24 mouse cellular contexts compared by ENCODE assay signal in the genomic region with DNA sequence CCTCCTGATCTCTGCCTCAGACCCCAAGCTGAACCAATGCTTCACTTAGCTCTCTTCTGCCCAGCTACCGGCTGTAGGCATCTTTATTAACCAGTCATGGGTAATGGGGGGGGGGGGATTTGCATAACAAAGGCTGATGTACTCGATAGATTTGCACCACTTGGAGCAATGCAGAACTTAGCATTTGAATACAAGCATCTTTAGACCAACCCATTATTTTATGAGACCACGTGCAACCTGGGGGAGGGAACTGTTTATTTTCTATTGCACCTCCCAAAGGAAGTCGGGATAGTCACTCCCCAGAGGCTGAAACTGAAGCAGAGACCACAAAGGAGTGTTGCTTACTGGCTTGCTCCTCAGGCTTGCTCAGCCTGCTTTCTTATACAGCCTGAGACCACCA. TPM values are rescaled to one million over a fixed set of nuclear protein-coding genes. Genes with fewer than 3 reads are reported as not detected.
DNase-seq lines count a peak whose midpoint lies in the region; ATAC-seq lines count a peak whose summit lies in the region.
"Had no signal": no experiment of that assay in that cellular context is flagged by ENCODE, and none has a peak within 500 bp of the region (broad histone marks: within the 10 kb centered on the region; RNA-seq: fewer than 3 reads in every experiment).

No protein-coding gene starts in this region.

- ATAC-seq in forebrain, embryonic 14.5 days: 0 out of 2 replicates have a peak, but pooled peaks have one; percentile 44
- ATAC-seq in forebrain, embryonic 11.5 days (replicated peaks; ENCODE audit: low FRiP score): no peak
- no peak; the same call in 1 of the 2 replicates for ATAC-seq in neural tube, embryonic 11.5 days (ENCODE audit: insufficient read depth, low FRiP score, low TSS enrichment)
- ATAC-seq in neural tube, embryonic 15.5 days (ENCODE audit: low FRiP score): no peak
- ATAC-seq: CD4-positive, CD25-positive, alpha-beta regulatory T cell, adult 4 months; Patski had no signal

- H3K36me3 ChIP-seq in forebrain, embryonic 14.5 days (ENCODE audit: control insufficient read depth, insufficient read depth, low read length): peaks cover 68% of the 10 kb centered on the region
- peaks cover 3% of the 10 kb centered on the region; the same call in 1 of the 2 replicates for H3K36me3 ChIP-seq in forebrain, embryonic 11.5 days (ENCODE audit: control insufficient read depth, insufficient read depth, low read length)
- H3K36me3 ChIP-seq in neural tube, embryonic 11.5 days (ENCODE audit: control insufficient read depth, insufficient read depth, low read length): peaks cover 4% of the 10 kb centered on the region; the same call in 1 of the 2 replicates
- H3K36me3 ChIP-seq in neural tube, embryonic 15.5 days: peaks cover 76% of the 10 kb centered on the region

- H3K9me3 ChIP-seq in forebrain, embryonic 14.5 days (replicated peaks; ENCODE audit: control insufficient read depth, low read length): no peaks in the 10 kb centered on the region
- no peaks in the 10 kb centered on the region for H3K9me3 ChIP-seq in forebrain, embryonic 11.5 days (ENCODE audit: control insufficient read depth, low read length)
- H3K9me3 ChIP-seq in neural tube, embryonic 11.5 days (ENCODE audit: control insufficient read depth, low read length): no peaks in the 10 kb centered on the region
- no peaks in the 10 kb centered on the region for H3K9me3 ChIP-seq in neural tube, embryonic 15.5 days (replicated peaks)
- H3K9me3 ChIP-seq: embryonic facial prominence, embryonic 12.5 days; heart, embryonic 13.5 days; hindbrain, embryonic 15.5 days had no signal

- no peak overlapping the region for H3K9ac ChIP-seq in forebrain, embryonic 14.5 days (ENCODE audit: low read length)
- no peak overlapping the region for H3K9ac ChIP-seq in forebrain, embryonic 11.5 days (ENCODE audit: low read length)
- H3K9ac ChIP-seq in neural tube, embryonic 11.5 days (ENCODE audit: low read length): no peak overlapping the region
- no peak overlapping the region for H3K9ac ChIP-seq in neural tube, embryonic 15.5 days (replicated peaks)
- H3K9ac ChIP-seq: embryonic facial prominence, embryonic 12.5 days; heart, embryonic 13.5 days; hindbrain, embryonic 15.5 days had no signal

- no peaks in the 10 kb centered on the region for H3K27me3 ChIP-seq in forebrain, embryonic 14.5 days (replicated peaks; ENCODE audit: control insufficient read depth, insufficient read depth, low read length)
- no peaks in the 10 kb centered on the region for H3K27me3 ChIP-seq in forebrain, embryonic 11.5 days (ENCODE audit: control insufficient read depth, insufficient read depth, low read length)
- no peaks in the 10 kb centered on the region for H3K27me3 ChIP-seq in neural tube, embryonic 11.5 days (ENCODE audit: control insufficient read depth, insufficient read depth, low read length)
- no peaks in the 10 kb centered on the region for H3K27me3 ChIP-seq in neural tube, embryonic 15.5 days (replicated peaks)
- H3K27me3 ChIP-seq: embryonic facial prominence, embryonic 12.5 days; heart, embryonic 13.5 days; hindbrain, embryonic 15.5 days; Patski had no signal

- peak; percentile 6 for DNase-seq in embryo, embryonic 10.5 days (ENCODE audit: low spot score)
- DNase-seq in embryo, embryonic 11 days: no peak
- DNase-seq in forebrain, embryonic 14.5 days (ENCODE audit: low spot score): peak; percentile 10
- no peak for DNase-seq in forebrain, embryonic 11.5 days (ENCODE audit: low spot score)
- peak; percentile 22 for DNase-seq in neural tube, embryonic 11.5 days (ENCODE audit: low spot score)
- no peak for DNase-seq in cerebellum, postnatal 25 days
- DNase-seq: adrenal gland, adult 8-10 months; adrenal gland, postnatal 36 days; B cell, adult 2 months; cerebellum, adult 11-12 months; cerebellum, adult 9-10 months; cerebellum, postnatal 36 days; gastrocnemius, adult 2 months; gastrocnemius, postnatal 36 days; heart, adult 11 months; heart, postnatal 36 days; kidney, adult 11 months; kidney, adult 9 months had no signal

- H3K27ac ChIP-seq in forebrain, embryonic 14.5 days (ENCODE audit: low read depth, low read length): no peak overlapping the region
- H3K27ac ChIP-seq in forebrain, embryonic 11.5 days (ENCODE audit: low read depth, low read length): no peak overlapping the region
- no peak overlapping the region for H3K27ac ChIP-seq in neural tube, embryonic 11.5 days (ENCODE audit: low read depth, low read length)
- no peak overlapping the region for H3K27ac ChIP-seq in neural tube, embryonic 15.5 days (replicated peaks)
- H3K27ac ChIP-seq: embryonic facial prominence, embryonic 12.5 days; gastrocnemius, adult 2 months; heart, embryonic 13.5 days; hindbrain, embryonic 15.5 days had no signal

- 24% methylated on average over 4 of the region's 4 CpGs for WGBS in forebrain, embryonic 14.5 days
- 50% methylated on average over 4 of the region's 4 CpGs for WGBS in forebrain, embryonic 11.5 days
- WGBS in neural tube, embryonic 11.5 days: 47% methylated on average over 4 of the region's 4 CpGs
- WGBS in neural tube, embryonic 15.5 days: 24% methylated on average over 4 of the region's 4 CpGs

- H3K4me1 ChIP-seq in forebrain, embryonic 14.5 days (ENCODE audit: control insufficient read depth, insufficient read depth, low read length): no peaks in the 10 kb centered on the region
- no peaks in the 10 kb centered on the region; the same call in 1 of the 2 replicates for H3K4me1 ChIP-seq in forebrain, embryonic 11.5 days (replicated peaks; ENCODE audit: control insufficient read depth, insufficient read depth, low read length)
- no peaks in the 10 kb centered on the region for H3K4me1 ChIP-seq in neural tube, embryonic 11.5 days (ENCODE audit: control insufficient read depth, insufficient read depth, low read length)
- no peaks in the 10 kb centered on the region for H3K4me1 ChIP-seq in neural tube, embryonic 15.5 days
- H3K4me1 ChIP-seq: embryonic facial prominence, embryonic 12.5 days; heart, embryonic 13.5 days; hindbrain, embryonic 15.5 days had no signal

- H3K4me3 ChIP-seq in forebrain, embryonic 14.5 days (ENCODE audit: low read depth, low read length): no peak overlapping the region
- no peak overlapping the region for H3K4me3 ChIP-seq in forebrain, embryonic 11.5 days (ENCODE audit: low read depth, low read length)
- no peak overlapping the region for H3K4me3 ChIP-seq in neural tube, embryonic 11.5 days (ENCODE audit: low read depth, low read length)
- no peak overlapping the region for H3K4me3 ChIP-seq in neural tube, embryonic 15.5 days (replicated peaks)
- H3K4me3 ChIP-seq: embryonic facial prominence, embryonic 12.5 days; gastrocnemius, adult 2 months; heart, embryonic 13.5 days; hindbrain, embryonic 15.5 days had no signal

- no peak overlapping the region for H3K4me2 ChIP-seq in forebrain, embryonic 14.5 days (ENCODE audit: low read length)
- no peak overlapping the region for H3K4me2 ChIP-seq in forebrain, embryonic 11.5 days (ENCODE audit: low read depth, low read length, severe bottlenecking)
- no peak overlapping the region for H3K4me2 ChIP-seq in neural tube, embryonic 11.5 days (ENCODE audit: low read depth)
- H3K4me2 ChIP-seq in neural tube, embryonic 15.5 days: no peak overlapping the region
- H3K4me2 ChIP-seq: embryonic facial prominence, embryonic 12.5 days; heart, embryonic 13.5 days; hindbrain, embryonic 15.5 days had no signal

RNA-seq across cellular contexts. Expression of a gene that starts 29.8 kb away (rescaled TPM):
- 232 and 268 TPM in 2 replicates for polyA plus RNA-seq in forebrain, embryonic 14.5 days (2014; fragmentation: Nextera tagmentation; extraction: Ambion mirVana)
- 305 TPM in 2 replicates for polyA plus RNA-seq in forebrain, embryonic 11.5 days (2014; fragmentation: Nextera tagmentation; extraction: Ambion mirVana)
- 272 and 275 TPM in 2 replicates for polyA plus RNA-seq in neural tube, embryonic 11.5 days (2014; fragmentation: Nextera tagmentation; extraction: Ambion mirVana)
- polyA plus RNA-seq in neural tube, embryonic 15.5 days (2015; fragmentation: Nextera tagmentation; extraction: Ambion mirVana): 245 and 246 TPM in 2 replicates

RNA-seq across cellular contexts. Expression of a gene that starts 31.5 kb away (rescaled TPM):
- polyA plus RNA-seq in forebrain, embryonic 14.5 days (2014; fragmentation: Nextera tagmentation; extraction: Ambion mirVana): 21.8 and 26.3 TPM in 2 replicates
- 30.5 and 35.9 TPM in 2 replicates for polyA plus RNA-seq in forebrain, embryonic 11.5 days (2014; fragmentation: Nextera tagmentation; extraction: Ambion mirVana)
- 28.0 and 28.2 TPM in 2 replicates for polyA plus RNA-seq in neural tube, embryonic 11.5 days (2014; fragmentation: Nextera tagmentation; extraction: Ambion mirVana)
- 16.8 and 21.3 TPM in 2 replicates for polyA plus RNA-seq in neural tube, embryonic 15.5 days (2015; fragmentation: Nextera tagmentation; extraction: Ambion mirVana)

RNA-seq across cellular contexts. Expression of a gene that starts 32.1 kb away (rescaled TPM):
- 0.08 and 0.12 TPM in 2 replicates for polyA plus RNA-seq in forebrain, embryonic 14.5 days (2014; fragmentation: Nextera tagmentation; extraction: Ambion mirVana)
- polyA plus RNA-seq in forebrain, embryonic 11.5 days (2014; fragmentation: Nextera tagmentation; extraction: Ambion mirVana): 0.21 and 0.32 TPM in 2 replicates
- 0.18 and 0.24 TPM in 2 replicates for polyA plus RNA-seq in neural tube, embryonic 11.5 days (2014; fragmentation: Nextera tagmentation; extraction: Ambion mirVana)
- 0.14 and 0.17 TPM in 2 replicates for polyA plus RNA-seq in neural tube, embryonic 15.5 days (2015; fragmentation: Nextera tagmentation; extraction: Ambion mirVana)
- polyA plus RNA-seq: CD4-positive, CD25-positive, alpha-beta regulatory T cell, adult 4 months had no signal

Comparison
In these comparisons a context has a peak if more than half of its experiments do, and no peak if none do; other contexts are left out.
1. DNase-seq: peak in embryo, embryonic 10.5 days (single experiment), forebrain, embryonic 14.5 days (single experiment) and neural tube, embryonic 11.5 days (single experiment); none in embryo, embryonic 11 days (single experiment), forebrain, embryonic 11.5 days (single experiment) and cerebellum, postnatal 25 days (0 of 2).